Mouse (Mus musculus) heart, postnatal 0 days (tissue): Measurements from ENCODE around the gene Pard3.

ENCODE experiments used
- CTCF ChIP-seq: IDR thresholded peaks from 2 replicates; pipeline ENCODE4 v1.5.1; 2016; ENCODE audit warnings: antibody characterized with exemption, control low read depth, low read depth
- EP300 ChIP-seq: IDR thresholded peaks from 2 replicates; pipeline ENCODE4 v1.6.1; 2016; ENCODE audit warnings: antibody characterized with exemption, low read depth

GRCm38 (mm10) chr8:127021830-127022229 is 41.9 kb upstream of the Pard3 start:
- TF ChIP-seq CTCF (no peak), EP300 (no peak)
